Mouse (Mus musculus) gastrocnemius, postnatal 25 days (tissue): ENCODE measurements at regions not wholly inside any gene's neighbourhood (a gene's known extent, or its start where the extent isn't known, plus 50 kb on each side); places are given as distances from the start of the nearest gene placed in this dataset.
A peak's percentile ranks its signal among the peaks of the same experiment; 100 is the strongest.

ENCODE experiments used
- DNase-seq: peaks from one replicate; pipeline ENCODE4 v3.0.0; 2022

DNA sequence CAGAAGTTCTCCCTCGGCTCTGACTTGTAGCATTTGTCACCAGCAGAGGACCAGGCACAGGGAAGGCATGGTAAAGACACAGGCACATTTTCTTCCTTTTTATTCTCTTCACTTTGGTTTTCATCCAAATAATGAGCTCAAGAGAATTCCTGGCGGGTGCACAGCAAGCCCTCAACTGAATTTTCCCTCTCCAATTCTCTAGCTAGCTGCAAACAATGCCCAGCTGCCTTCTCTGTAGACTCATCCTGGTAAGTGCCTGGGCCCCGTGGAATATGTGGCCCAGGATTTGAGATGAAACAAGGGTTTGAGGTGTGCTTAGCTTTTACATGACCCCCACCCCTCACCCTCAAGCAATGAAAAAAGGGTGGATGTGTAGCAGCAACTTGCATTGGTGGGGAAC lies 90.4 kb downstream of the Otol1 start:
- DNase-seq: no peak

DNA sequence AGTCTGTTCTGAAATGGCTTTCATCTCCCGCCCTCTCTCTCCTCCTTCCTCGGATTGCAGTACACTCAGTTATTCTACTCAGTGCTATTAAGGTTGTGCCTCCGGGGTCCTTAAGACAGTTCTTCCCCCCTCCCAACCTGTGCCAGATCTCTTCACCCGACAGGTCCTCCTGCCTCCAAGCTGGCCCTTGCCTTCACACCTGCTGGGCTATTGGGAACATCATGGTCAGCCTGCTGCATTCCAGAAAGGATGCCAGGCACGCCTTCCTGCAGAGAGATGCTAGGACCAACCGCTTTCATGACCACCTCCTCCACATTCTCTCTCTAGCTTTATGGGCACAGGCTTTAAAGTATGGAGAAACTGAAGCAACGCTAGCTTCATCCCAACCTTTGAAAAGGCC lies 94.7 kb downstream of the Otol1 start:
- no peak for DNase-seq

GRCm38 (mm10) chr3:70102593-70103213 lies 95.3 kb downstream of the Otol1 start:
- DNase-seq: no peak

GRCm38 (mm10) chr3:70103983-70104827 lies 96.8 kb downstream of the Otol1 start:
- DNase-seq: peak; percentile 10

DNA sequence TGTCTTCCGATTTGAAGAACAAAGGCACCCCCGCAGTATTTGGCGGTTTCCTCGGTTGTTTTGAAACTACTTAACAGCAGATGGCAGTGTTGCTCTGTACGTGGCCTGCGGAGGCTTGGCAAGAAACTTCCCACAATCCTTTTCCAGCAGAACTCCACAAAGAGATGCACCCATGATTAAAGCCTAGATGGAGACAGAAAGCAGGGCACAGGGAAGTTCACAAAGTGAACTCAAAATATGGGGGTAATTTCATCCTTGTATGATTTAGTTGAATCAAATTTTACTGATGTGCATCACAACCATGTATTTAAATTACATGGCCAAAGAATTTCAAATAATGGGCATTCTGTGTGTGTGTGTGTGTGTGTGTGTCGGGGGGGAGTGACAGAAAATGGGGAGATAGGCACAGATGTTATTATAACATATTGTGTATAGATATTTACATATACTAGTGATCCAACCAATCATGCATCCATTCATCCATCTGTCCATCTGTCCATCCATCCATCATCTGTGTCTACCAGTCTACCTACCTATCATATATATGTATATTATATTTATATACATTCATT lies 97.5 kb downstream of the Otol1 start:
- DNase-seq: peak; percentile 8

DNA sequence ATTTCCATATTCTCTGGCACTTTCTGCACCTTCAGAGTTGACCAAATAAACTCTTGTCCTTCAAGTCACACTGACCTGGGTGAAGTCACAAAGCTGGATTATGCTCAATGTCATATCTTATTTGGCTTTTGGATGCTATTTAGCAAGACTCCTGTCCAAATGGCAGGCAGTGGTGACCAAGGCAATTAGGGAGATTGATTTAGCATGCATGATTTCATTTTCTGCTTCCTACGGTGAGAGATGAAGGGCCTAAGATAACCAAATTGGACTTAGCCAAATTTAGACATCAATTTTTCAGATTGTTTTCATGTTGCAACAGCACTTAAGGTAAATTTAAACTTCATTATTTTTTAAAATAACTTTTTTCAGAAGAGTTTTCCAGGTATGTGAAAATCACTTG lies 98.1 kb downstream of the Otol1 start:
- no peak for DNase-seq

- no peak for DNase-seq
Observed at GRCm38 (mm10) chr3:70106141-70106540, 98.7 kb downstream of the Otol1 start.

GRCm38 (mm10) chr3:70126212-70126611 lies 118.8 kb downstream of the Otol1 start:
- no peak for DNase-seq

DNA sequence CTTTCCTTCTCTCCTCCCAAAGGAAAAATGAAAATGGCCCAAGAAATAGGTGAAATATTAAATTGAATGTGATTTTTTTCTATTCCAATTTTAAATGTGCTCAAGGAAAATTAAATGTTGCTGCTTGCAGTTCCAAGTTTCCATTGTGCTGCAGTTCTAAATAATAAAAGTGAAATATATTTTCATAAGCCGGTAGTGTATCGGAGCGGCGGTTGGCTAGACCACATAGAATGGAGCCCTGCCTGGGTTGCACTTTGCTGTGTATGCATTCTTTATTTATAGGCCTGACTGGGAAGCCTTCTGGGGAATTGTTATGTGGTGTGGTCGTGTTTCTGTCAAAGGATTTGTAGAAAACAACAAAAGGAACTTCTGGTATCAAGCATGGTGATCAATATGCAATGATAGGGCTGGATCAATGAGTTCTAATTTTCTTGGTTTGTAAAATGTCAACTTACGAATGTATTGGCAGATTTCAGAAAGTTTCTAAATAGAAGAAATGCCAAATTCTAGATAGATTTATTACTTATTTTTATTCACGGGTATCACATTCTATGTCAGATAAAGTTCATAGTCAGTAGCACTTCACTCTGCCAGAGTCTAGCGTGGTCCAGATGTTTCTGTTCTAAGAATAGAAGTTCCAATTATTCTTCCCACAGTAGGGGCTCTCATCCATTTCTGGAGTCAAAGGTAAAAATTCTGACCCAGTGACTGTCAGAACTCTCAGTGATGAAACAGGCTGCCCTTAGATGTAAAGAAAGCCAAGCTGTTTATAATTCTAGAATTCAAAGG lies 123.0 kb downstream of the Otol1 start:
- DNase-seq: no peak

DNA sequence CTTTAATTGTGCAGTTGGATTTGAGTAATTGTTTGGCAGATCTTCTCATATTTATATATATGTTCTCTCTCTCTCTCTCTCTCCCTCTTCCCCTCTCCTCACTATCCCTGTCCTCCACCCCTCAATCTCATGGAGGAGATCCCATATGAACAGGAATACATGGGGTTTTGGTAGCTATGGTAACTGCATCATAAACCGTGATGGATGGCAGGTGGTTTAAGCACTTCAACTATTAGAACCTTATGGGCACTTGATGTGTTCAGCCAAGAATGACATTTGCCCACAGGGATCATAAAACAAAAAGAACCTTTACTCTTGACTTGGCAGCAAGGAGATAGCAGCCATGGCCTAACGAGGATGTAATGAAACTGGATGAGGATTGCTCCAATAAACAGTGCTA lies 127.5 kb downstream of the Otol1 start:
- DNase-seq: no peak

DNA sequence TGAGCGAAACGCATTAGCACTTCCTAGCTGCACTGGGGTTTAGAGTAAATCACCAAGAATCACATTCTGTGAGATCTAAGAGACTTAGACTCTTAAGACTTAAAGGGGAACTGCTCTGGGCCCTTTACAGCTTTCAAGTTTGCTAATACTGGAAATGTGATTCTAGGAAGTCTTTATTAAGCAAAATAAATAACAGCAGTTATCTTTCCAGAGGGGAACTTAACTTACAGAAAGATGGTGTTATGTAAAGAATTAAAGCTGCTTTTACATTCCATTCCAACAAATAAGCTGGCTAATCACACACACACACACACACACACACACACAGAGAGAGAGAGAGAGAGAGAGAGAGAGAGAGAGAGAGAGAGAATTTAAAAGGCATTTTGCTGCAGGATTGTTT lies 131.1 kb downstream of the Otol1 start:
- no peak for DNase-seq

DNA sequence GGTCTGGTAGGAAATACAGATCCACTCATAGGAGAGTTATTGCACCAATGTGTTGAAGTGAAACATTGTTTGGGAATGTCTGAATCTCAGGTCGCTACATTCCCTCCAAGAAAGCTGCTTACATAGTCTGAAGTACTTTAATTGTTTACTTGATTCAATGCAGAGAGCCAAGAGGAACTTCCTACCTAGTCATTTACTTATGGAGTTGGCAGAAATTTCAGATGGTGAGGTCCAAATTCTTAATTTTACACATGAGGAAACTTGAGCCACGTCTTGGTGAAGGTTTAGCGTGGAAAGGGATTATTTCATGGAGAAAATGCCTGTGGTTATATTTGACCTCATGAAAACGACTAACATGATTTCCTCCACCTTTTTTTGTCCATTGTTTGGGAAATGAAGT lies 131.5 kb downstream of the Otol1 start:
- DNase-seq: no peak

DNA sequence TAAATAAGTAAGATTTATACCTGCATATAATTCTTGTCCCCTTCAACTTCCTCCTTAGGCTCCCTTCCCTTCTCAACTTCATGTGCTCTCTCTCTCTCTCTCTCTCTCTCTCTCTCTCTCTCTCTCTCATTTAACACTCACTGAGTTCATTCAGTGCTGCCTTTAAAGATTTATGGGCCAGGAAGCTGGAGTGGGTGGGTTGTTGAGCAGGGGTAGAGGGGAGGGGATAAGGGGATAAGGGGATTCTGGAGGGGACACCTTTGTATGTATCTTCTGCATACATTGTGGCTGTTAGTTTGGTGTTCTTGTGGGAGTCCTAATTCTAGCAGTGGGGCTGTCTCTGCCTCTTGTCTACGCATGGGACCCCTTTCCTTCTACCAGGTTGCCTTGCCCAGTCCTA lies 138.3 kb downstream of the Otol1 start:
- no peak for DNase-seq

- no peak for DNase-seq
Observed at GRCm38 (mm10) chr3:70151156-70151555, 143.7 kb downstream of the Otol1 start.

DNA sequence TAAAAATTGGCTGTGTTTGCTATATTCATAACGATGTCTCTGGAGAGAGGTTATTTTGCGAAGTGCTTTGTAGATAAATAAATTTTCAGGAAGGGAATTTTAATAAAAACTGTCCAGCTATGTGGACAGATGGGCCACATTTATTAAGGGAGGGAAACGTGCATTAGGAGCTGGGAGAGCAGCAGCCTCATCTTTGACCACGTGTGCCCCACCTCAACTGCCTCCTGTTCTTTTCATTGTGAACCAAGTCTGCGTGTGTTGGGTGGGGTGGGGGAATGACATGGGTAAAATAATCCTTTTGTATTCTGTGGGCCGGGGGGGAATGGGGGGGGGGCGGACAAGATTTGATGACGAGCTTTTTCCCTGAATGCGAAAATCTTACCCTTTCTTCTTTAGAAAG lies 152.6 kb downstream of the Otol1 start:
- no peak for DNase-seq

- no peak for DNase-seq
Observed at GRCm38 (mm10) chr3:70171667-70172066, 164.3 kb downstream of the Otol1 start.

DNA sequence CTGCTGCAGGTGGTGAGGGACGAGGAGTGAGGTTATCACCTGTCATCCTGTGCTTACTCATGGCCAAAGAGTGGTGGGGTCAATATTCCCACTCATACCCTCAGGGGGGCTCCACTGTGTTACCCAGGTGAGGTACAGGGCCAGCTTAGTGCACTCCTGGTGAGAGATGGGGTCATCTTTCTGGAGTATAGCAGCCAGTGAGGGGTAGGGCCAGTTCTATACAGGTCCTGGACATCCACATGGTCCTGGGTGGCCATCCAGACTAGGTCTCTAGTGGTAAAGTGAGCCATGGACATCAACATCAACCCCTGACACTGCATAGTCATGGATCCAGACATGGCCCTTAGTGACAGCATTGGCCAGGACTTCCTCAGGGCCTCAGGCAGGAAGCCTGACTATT lies 169.0 kb downstream of the Otol1 start:
- no peak for DNase-seq

DNA sequence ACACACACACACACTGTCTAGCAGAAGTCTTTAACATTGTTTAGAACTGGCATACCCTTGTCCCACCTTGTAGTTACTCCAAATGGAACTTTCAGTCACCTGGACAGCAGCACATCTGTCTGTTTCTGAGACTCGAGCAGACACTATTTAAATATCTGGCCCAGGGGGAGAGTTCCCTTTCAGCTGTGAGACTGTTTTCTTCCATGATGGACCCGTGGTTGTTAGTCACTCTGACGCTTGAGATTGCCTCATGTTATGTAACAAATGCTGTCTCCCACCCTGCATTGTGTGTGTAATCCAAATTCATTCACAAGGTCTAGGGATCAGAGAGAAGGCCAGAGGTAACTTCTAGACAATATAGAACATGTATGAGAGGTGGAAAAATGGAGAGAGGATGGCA lies 174.2 kb downstream of the Otol1 start:
- no peak for DNase-seq

GRCm38 (mm10) chr3:70190741-70191140 lies 183.3 kb downstream of the Otol1 start:
- DNase-seq: peak; percentile 6

DNA sequence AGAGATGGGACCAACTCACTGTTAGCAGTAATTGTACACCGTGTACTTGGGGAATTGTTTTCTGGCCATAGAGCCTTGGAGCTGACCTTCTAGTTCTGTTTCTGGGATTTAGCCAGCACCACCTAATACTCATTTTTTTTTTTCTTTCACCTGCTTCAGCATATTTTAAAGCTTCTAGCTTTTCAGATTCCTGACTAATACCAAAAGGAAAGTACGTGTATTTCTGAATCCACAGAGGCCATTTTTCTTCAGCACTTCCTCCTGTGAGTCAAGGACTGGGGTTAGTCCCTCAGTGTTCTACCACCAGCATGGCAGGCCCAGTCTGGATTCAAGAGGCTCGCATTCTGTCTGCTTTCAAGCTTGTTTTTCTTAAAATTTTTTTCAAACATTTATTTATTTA lies 189.3 kb downstream of the Otol1 start:
- no peak for DNase-seq

GRCm38 (mm10) chr3:70198890-70199289 lies 191.5 kb downstream of the Otol1 start:
- DNase-seq: no peak

DNA sequence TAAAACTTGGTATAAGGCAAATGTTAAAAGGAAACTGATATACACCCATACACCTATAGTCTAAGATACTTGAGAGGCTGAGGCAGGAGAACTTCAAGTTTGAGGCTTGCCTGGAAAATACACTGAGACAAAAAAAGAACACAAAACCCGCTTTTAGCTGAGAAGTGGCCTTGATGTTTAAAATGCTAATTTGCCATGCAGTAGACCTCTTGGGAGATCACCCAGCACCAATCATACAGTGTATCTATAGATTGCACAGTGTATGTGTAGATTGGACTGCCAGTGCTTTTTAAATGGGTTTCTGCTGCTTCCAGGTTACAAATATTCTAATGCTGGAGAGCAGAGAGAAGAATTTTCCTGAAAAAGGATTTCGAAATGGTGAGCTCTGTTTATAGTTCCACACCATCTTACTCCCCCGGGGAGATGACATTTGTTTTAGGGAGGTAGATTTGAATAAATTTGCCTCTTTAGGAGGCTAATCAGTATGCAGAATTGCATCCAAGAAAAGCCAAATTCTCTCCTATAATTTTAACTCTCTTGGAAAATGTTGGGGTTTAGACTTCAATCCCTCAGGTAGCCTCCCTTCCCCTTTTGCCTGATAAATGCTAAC lies 194.0 kb downstream of the Otol1 start:
- DNase-seq: no peak
